Mouse (Mus musculus) yolk sac, embryonic 10.5 days (tissue): ENCODE results near the gene Dalrd3.

Experiments used
- DNase-seq: peaks from one replicate; pipeline ENCODE4 v3.0.0-alpha.2; 2017; ENCODE audit warnings: low spot score

Gene Dalrd3

DNA sequence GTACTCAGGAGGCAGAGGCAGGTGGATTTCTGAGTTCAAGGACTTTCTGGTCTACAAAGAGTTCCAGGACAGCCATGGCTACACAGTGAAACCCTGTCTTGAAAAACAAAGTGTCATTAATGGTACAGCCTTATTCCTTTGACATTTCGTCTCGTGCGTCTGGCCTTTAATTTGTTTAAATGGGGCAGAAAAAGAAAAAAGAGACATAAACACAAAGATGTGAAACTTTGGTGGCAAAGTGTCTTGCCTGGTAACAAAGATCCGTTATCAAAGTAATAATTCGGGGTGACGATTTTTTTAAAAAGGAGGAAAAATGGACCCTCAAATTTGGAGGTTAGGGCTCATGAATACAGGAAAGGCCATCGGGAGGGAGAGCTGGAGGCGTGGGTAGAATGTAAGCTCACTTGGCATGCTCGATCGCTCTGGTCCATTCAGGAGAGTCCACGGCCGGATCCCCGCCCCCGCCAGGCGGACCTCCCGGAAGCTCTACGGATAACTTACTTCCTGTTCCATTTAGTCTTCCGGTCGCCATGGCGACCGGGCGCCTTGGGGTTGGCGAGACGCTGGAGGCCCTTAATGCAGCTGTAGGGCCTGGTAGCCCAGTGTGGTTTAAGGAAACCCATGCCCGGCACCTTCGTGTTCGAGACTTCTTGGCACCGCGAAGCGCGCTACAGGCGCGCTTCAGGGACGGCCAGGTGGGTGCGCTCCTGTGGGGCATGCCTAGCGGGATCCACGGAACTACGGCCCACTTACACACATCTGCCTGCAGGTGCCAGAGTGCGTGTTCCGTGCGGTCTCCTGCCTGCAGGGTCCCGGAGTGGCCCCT is at the start of gene Dalrd3:
Gene Dalrd3, plus strand, starts transcription at position 506 of the 826 bp plus-strand sequence.
- DNase-seq, result peak; percentile 93

DNA sequence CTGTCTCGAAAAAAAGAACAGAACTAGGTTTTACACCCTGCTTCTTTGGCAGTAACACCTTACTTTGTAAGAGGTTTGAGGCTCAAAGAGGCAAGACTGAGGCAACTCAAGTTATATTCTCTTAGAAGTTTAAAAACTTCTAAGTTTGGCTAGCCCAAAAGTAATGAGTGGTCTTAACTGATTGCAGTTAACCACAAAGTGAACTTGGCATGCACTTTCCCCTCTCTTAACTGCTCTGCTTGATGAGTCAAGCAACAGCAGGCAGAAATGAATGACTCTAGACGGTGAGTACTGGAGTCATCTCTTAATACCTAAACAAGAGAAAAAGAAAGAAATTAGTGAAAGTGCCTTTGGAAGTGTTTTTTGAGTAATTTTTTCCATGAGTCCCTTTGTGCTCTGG is 48.1 kb upstream of the Dalrd3 start:
- no peak for DNase-seq

DNA sequence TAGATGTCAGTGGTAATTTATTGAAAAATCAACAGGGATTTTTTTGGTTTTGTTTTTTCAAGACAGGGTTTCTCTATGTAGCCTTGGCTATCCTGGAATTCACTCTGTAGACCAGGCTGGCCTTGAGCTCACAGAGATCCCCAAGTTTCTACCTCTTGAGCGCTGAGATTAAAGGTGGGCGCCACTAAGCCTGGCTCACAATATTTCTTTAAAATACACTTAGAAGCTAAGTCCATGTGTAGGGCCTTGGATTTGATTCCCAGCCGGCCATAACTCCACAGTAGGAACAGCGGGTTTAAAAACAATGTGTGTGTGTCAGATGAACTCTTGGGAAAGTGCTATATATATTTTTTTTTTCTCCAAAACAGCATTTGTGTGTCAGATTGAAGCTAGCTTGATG is 46.3 kb upstream of the Dalrd3 start:
- no peak for DNase-seq

DNA sequence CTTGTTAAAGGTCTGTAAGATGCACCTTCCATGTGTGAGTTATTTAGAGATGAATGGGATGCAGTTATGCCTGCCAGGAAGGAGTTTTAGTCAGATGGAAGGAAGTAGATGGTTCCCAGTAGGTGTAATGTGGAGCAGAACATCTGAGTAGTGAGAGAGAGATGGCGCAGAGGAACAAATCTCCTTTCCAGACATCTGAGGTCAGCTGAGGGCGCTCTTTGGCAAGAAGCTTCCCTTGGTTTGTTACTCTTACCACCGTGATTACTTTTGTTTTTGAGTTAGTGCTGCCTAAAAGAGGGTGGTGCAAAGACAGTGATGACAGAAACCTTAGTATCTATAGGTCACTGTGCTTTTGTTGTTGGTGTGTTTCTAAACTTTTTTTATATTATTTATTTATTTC is 44.3 kb upstream of the Dalrd3 start:
- no peak for DNase-seq

DNA sequence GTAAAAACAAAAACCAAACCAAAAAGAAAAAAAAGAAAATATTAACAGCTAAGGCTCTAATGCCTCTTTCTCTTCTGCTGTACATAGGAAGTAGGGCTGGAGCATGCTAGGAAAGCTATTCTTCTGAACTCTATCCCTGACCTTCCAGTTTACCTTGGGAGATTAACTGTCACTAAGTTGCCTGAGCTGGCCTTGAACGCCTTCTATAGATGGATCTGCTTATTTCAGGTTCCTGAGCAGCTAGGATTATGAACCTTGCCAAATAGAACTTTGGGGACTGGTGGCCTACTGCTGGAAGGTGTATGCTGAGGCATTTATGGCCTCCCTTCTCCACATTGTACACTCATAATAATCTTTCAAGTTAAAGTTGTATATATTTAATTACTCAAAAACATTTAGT is 38.7 kb upstream of the Dalrd3 start:
- no peak for DNase-seq

DNA sequence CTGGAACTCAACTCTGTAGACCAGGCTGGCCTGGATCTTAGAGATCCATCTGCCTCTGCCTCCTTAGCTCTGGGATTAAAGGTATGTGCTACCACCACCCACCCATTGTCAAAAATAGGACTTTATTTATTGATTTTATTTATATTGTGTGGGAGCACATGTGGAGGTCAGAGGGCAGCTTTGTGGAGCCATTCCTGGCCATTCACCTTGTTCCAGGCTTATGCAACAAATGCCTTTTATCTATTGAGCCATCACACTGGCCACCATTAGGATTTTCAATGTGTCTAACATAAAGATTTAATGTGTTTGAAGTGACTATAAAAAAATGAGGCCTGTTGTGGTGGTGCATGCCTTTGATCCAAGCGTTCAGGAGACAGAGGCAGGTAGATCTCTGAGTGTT is 38.2 kb upstream of the Dalrd3 start:
- no peak for DNase-seq

DNA sequence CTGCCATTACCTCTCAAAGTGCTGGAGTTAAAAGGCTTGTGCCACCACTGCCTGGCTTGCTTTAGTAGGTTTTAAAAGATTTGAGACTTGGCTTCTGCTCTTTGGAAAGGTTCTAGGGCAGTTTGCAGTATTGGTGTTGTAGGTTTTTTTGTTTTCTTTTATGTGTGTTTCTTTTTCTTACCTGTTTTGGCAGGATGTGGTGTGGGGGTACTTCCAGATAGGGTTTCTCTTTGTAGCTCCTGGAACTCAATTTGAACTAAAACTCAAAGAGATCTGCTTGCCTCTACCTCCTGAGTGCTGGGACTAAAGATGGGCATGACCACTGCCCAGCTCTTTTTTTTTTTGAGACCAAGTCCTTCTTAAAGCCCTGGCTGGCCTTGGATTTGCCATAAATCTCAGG is 28.8 kb upstream of the Dalrd3 start:
- DNase-seq, result no peak

DNA sequence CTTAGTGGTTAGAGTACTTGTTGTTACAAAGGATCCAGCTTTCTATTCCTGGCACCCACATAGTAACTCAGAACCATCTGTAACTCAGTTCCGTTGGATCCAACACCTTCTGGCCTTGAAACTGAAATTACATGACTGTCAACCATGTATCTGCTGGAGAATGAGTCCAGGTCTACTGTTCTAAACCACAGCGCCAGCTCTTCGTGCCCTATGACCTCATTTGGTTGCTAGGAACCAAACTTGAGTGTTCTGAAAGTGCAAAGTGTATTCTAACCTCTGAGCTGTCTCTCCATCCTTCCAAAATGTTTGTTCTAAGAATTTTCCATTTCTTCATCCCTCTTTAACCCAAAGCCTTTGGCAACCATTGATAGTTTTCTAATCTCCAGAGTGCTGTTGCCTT is 23.7 kb upstream of the Dalrd3 start:
- DNase-seq, result no peak

DNA sequence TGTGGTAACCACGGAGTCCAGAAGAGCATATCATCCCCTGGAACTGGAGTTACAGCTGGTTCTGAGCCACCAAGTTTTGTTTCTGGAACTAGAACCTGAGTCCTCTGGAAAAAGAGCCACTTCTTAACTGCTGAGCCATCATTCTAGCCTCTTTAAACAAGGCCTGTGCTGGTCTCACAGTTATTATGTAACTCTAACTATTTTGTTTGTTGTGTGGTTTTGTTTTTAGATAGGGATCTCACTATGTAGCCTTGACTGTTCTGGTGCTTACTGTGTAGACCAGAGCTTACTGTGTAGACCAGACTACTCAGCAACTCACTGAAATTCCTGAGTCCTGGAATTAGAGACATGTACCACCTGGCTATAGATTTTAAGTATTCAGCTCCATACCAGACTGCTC is 22.8 kb upstream of the Dalrd3 start:
- no peak for DNase-seq

DNA sequence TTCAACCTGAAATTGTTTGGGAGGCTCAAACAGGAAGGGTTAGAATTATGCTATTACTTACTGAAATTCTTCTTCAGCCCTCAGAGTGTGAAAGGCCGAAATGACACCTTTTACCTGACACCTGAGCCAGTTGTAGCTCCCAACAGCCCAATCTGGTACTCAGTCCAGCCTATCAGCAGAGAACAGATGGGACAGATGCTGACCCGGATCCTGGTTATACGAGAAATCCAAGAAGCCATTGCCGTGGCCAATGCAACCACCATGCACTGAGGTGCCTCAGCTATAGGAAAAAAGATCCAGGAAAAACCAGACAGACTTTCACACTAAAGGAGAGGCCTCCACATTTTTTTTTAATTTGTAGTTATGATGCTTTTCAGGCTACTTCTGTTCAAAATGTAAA is 10.5 kb upstream of the Dalrd3 start:
- no peak for DNase-seq

DNA sequence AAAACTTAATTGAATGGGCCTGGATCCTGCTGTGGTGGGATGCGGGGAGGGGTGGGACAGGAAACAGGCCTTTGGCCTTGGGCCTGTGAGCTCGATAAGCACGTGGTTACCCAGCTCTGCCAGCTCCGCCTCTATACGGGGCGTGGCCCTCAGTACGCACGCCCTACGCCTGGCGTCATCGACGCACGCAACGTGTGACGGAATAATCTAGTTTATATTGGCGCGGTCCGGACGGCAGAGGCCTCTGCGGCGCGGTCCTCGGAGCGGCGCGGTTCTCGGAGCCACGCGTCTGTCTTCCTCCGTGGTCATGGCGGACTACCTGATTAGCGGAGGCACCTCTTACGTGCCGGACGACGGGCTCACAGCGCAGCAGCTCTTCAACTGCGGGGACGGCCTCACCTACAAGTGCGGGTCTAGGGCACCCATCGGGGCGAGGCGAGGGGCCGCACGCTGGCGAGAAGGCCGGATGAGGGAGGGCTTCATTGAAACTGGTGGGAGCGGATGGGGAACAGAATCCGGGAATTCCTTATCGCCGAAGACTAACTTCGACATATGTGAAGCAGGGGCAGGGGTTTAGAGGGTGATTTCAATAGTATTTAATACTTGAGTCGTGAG is 9.4 kb upstream of the Dalrd3 start, which contains the start of gene Impdh2:
Gene Impdh2, plus strand, starts transcription at position 60 of the 615 bp plus-strand sequence.
- peak; percentile 97 for DNase-seq

DNA sequence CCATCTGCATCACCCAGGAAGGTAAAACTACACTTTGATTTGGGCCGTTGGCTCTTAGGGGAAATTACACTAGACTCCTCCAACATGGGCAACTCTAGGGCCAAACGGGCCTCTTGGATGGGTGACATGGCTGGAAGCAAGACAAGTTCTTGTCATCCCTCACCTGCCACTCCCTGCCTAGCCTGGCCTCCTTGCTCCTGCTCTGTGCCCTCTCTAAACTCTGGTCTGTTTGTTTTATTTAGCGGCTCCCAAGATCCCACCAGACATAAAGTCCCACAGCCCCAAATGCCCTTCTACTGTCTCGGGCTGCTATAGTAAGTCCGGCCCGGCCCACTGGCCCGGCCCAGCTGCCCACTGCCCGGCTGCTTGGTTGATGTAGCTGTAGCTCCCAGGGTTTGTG is 6.0 kb upstream of the Dalrd3 start:
- DNase-seq, result no peak

DNA sequence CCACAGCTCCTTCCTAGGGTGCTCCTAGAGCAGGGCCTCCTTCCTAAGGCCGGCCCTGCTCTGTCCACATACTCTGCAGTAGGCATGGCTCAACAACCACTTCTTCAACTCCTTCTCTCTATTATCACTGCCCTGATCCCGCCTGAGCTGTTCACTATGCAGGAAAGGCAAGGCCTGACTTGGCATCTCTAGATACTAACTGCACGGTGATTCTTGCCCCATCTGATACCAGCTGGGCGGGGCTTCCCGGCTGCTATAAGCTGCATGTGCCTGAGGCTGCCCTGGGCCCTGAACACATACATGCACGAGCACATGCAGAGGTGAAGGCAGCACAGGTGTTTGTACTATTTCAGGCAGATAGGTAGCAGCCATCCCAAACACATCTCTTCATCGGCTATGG is 5.6 kb upstream of the Dalrd3 start:
- no peak for DNase-seq

DNA sequence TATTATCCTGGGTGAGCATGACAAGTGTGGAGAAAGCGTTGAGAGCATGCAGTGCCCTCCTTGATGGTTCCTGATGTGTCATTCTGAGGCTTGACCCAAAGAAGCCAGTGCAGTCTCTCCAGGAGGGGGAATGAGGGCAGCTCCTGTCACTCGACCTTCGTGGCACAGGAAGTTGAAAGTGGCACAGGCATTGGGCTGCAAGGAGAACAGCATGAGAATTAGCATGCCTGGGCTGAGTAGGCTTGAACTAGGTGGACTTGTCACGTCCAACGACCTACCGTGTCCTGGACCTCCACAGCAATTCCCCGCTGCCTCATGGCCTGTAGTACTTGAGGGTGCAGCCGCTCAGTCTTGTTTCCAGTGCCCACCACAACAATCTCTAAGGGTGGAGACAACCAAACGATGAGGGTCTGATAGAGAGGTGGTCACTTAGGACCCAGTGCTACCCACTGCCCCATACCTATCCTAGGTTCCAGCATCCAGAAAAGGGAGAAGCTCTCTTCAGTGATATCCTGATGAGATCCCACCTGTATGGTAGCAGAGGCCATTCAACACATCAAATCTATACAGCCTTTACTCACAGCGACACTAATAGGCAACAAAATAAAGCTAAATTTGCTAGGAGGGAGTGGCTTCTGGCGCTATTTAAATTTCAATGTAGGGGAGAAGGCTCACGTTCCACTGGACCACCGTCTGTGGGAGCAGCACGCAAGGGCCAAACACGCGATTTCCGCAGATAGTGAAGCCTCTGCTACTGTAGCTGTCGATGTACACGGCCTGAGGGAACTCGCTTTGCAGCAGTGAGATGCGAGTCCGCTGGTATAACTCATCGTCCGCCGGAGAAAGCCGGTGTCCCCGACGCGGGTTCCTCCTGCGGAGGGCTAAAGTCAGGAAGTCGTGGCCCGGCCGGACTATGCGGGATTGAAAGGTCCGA is 3.5 kb upstream of the Dalrd3 start:
- DNase-seq, result no peak

DNA sequence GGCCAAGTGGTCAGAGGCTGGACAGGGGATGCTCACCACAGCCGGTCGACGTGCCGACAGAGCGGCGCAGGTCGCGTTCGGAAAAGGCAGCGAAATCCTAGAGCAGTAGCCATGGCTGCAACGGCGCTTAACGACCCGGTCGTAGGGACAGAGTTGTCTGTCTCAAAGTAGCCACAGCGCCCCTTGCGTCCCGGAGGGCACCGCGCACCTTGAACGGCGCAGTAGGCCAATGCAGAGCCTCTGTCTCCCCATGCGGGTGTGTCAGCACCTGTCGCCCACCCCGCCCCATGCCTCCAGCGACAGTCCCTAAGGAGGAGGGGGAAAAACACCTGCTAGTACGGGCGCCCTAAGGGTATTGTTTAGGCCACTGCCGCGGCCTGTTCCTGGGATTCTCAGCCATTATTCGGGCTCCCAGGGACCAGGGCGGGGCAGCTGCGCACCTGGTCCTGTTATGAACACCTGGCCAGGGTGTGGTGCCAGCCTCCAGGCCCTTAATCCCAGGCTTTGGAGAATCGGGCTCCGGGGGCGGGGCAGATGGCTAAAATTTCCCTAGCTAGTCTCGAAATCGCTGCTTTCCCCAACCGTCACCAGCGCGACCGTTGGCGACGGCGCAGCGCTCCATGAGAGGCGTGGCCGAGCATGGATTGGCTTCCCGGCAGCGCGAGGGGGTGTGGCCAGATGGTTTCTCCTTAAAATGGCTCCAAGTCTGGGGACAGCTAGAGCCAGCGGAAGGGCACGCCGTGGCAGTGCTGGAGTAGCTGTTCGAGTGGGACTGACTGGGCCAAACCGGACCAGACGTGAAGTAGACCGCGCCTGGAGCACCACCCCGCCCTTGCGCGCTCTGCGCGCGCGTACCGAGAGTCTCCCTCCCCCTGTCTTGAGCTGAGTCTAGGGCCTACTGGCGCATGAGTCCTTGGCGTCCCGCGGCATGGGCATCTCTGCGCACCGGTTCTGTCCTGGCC is 2.6 kb upstream of the Dalrd3 start, which contains the start of gene Ndufaf3:
Gene Ndufaf3, minus strand, starts transcription at position 620 of the 962 bp plus-strand sequence.
- peak; percentile 95 for DNase-seq

DNA sequence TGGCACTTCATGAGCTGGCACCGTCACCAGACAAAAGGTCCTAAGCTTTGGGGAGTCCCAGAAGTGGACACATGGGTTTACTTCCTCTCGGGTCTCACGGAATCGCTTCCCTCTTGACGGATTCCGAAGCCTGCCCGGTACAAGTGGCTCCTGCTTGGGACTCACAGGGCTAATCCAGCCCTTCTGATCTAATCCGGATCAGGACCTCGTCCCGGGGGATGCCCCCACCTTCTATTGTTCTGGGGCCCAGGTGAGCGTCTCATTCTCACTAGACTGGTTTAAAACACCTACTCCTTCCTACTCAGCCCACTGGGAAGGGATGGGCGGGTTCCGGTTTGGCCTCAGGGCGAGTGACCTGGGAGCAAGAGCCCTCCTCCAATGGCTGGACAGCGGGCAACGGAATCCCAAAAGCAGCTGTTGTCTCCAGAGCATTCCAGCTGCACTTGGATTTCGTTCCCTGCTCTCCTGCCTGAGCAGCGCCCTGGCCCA is 1.7 kb upstream of the Dalrd3 start:
- peak; percentile 38 for DNase-seq

DNA sequence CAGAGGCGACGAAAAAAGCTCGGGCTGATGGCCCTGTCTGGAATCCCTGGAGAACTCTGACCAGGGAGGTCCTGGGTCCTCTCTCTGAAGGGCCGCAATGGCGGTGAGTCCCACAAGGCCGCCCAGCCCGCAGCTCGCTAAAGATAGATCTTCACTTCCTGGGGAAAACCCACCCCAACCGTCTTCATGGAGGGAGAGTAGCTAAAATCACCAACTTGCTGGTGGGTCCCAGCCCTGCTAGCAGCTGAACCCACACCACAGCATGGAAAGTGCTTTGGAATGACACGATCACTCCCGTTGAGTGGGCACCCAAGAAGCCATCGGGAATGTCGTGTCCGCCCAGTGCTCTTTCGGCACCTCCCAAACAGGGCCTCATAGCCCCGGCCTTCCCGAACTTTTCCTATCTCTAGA is 1.2 kb upstream of the Dalrd3 start:
- DNase-seq, result peak; percentile 45

DNA sequence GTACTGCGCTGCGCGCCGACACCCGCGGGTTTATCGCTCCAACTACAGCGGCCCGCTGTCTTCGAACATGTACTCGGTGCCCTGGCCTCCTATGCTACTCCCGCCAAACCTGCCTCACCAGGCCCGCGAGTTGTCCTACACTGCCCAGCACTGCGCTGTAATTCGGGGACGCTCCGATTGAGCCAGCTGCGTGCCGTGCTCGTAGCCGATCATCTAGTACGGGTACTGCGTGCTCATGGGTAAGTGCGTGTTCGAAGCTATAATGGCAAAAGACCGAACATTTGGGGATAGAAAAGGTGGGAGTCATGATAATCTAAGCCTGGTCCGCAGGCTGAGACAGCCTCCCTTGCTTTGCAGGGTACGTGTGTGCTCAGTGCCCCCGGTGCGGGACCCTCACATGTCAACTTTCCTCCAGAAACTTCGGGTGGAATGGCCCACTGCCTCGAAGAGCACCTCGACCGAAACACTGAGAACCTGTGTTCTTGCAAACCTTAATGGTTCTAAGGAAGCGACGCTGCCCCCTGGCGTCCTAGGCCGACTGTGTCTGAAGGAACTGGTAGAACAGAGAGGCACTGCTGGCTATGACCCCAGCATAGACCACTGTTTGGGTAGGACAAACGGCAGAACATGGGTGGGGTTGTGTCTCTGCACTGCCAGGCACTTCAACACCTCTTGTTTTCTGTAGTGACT is 666 bp downstream of the Dalrd3 start:
- DNase-seq, result peak; percentile 77

DNA sequence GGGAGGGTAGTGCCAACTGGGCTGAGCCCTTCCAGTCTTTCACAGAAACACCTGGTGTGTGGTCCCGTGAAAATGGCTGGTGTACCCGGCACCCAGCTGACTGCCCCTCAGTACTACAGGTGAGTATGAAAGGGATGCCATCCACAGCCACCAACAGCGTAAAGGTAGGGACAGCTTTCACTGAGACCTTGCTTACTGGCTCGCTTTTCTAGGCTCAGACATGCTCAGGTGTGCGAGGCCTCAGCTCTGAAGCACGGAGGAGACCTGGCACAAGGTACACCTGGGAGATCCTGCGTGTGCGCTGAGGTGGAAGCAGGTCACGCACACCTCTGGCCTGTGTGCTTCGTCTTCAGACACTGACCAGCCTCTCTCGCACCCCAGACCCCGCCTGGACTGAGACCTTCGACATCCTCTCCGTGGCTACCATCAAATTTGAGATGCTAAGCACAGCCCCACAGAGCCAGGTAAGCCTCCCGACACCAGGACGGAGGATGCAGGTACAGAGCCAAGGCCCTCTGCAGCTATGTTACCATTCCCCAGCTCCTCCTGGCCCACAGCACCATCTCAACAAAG is 1.8 kb downstream of the Dalrd3 start:
- no peak for DNase-seq

DNA sequence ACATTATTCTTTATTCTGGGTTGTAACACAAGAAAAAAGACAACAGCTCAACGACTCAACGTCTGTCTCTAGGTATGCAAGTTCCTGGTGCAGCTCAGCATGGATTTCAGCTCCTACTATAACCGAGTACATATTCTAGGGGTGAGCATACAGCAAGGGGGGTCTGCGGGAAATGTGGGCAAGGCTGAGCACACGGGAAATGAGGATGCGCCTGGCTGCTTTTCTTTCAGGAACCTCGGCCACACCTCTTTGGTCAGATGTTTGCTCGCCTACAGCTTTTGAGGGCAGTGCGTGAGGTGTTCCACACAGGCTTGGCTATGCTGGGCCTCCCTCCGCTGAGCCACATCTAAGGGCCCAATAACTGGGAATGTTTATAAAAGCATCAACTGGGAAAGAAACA is 2.6 kb downstream of the Dalrd3 start:
- no peak for DNase-seq
